Mouse (Mus musculus): ENCODE measurements around the gene Tbcd. TPM values are rescaled to one million over a fixed set of nuclear protein-coding genes. Genes with fewer than 3 reads are reported as not detected.
"Not testable (repeated sequence)": the region's sequence is repeated elsewhere in the genome, so short reads cannot be mapped to it uniquely, and the experiment has no call there.

Tbcd gene
- total RNA-seq, 2 experiments from 2014 or later: 25.7 to 28.3 TPM

GRCm38 (mm10) chr11:121651983-121652382 is 200.2 kb downstream of the Tbcd start:
- DNase-seq (ENCODE audit: low spot score in 2 of 2): no peak

GRCm38 (mm10) chr11:121652547-121653305 is 201.0 kb downstream of the Tbcd start:
- peak in 1 of 2 experiments; percentile 57 for DNase-seq (ENCODE audit: low spot score in 2 of 2)

GRCm38 (mm10) chr11:121653631-121654030 is 201.9 kb downstream of the Tbcd start:
- DNase-seq (ENCODE audit: low spot score in 2 of 2): no peak

- no peak for DNase-seq (ENCODE audit: low spot score in 2 of 2)
These were observed 202.7 kb downstream of the Tbcd start for GRCm38 (mm10) chr11:121654406-121654945.

- DNase-seq (ENCODE audit: low spot score in 2 of 2): no peak
These were observed 203.5 kb downstream of the Tbcd start for GRCm38 (mm10) chr11:121655166-121655806.

GRCm38 (mm10) chr11:121655807-121656511 is 204.2 kb downstream of the Tbcd start:
- DNase-seq (ENCODE audit: low spot score in 2 of 2): no peak

- DNase-seq (ENCODE audit: low spot score in 2 of 2): no peak
These were observed 206.4 kb downstream of the Tbcd start for GRCm38 (mm10) chr11:121658151-121658550.

- not testable (repeated sequence) for DNase-seq (ENCODE audit: low spot score in 2 of 2)
These were observed 208.9 kb downstream of the Tbcd start for GRCm38 (mm10) chr11:121660604-121661003.

- no peak for DNase-seq (ENCODE audit: low spot score in 2 of 2)
These were observed 209.4 kb downstream of the Tbcd start for GRCm38 (mm10) chr11:121661116-121661515.

Other genes with a start within 250 kb of the Tbcd start
- gene Hexdc, start 247.5 kb upstream of the Tbcd start, total RNA-seq (2021): 10 to 100 TPM; 14.4 to 14.8 TPM
- 10 to 100 TPM; 14.6 to 14.7 TPM for gene Ogfod3, start 247.2 kb upstream of the Tbcd start, total RNA-seq (2021)
- 10 to 100 TPM; 14.2 to 15.5 TPM for gene Cybc1, start 222.6 kb upstream of the Tbcd start, total RNA-seq (2021)
- gene Narf, start 214.7 kb upstream of the Tbcd start, total RNA-seq (2021): 10 to 100 TPM; 36.7 to 38.8 TPM
- 10 to 100 TPM; 36.4 to 37.5 TPM for gene Foxk2, start 192.0 kb upstream of the Tbcd start, total RNA-seq (2021)
- gene Wdr45b, start 97.5 kb upstream of the Tbcd start, total RNA-seq (2021): 10 to 100 TPM; 60.8 to 61.9 TPM
- gene Rab40b, start 63.7 kb upstream of the Tbcd start, total RNA-seq (2021): 10 to 100 TPM; 52.7 to 53.0 TPM
- 10 to 100 TPM; 12.9 to 13.1 TPM for gene Fn3krp, start 30.5 kb upstream of the Tbcd start, total RNA-seq (2021)
- gene Fn3k, start 17.0 kb upstream of the Tbcd start, total RNA-seq (2021): 1 to 10 TPM; 8.0 to 8.4 TPM
- gene Zfp750, start 67.4 kb downstream of the Tbcd start, total RNA-seq (2021): under 1 TPM in 1 of 2 experiments, not detected in 1; 0.16 TPM
- gene B3gntl1, start 221.2 kb downstream of the Tbcd start, total RNA-seq (2021): 1 to 10 TPM; 5.9 to 6.1 TPM
- gene Metrnl, start 249.6 kb downstream of the Tbcd start, total RNA-seq (2021): 10 to 100 TPM; 17.8 to 17.9 TPM

Data from gastrocnemius, postnatal 4 days (tissue).